Mouse (Mus musculus): ENCODE results near the gene Olfr851.

Olfr851 gene

DNA sequence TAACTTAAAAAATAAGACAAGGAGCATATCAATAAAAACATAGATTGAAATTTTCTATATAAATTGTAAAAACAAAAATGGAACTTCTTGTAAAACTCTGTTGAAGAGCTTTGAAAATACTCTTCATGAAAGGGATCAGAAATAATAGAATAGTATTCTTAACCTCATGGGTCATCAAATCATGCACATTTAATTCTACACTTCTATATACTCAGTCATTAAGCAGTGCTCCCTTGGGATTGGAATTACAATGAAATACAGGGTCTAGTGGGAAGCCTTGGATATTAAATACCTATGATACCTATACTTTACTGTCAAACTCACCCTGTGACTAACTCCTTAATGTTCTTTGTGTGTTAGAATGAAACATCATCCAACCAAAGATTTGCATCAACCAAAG lies at the start of gene Olfr851:
Gene Olfr851, plus strand, starts transcription at position 301 of the 400 bp plus-strand sequence.
- no peak for DNase-seq (ENCODE audit: low spot score)

DNA sequence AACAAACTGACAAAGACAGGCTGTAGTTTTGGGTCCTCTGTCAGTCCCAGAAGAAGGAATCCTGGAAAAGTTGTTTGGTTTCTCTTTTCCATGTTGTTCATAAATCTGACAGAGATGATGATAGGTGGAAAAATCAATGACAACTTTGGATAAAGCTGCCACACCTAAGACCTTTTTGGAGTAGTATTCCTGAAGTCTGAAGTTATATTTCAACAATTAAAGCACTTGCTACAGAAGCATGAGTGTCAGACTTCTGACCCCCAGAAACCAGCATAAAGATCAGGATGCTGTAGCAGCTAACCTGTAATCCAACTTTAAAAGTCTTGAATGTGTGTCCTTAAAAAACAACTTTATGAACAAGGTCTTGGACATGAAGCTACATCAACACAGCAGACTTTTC lies 14.9 kb upstream of the Olfr851 start, which contains the start of gene Olfr850:
Gene Olfr850, minus strand, starts transcription at position 101 of the 400 bp plus-strand sequence.
- no peak for DNase-seq (ENCODE audit: low spot score)

DNA sequence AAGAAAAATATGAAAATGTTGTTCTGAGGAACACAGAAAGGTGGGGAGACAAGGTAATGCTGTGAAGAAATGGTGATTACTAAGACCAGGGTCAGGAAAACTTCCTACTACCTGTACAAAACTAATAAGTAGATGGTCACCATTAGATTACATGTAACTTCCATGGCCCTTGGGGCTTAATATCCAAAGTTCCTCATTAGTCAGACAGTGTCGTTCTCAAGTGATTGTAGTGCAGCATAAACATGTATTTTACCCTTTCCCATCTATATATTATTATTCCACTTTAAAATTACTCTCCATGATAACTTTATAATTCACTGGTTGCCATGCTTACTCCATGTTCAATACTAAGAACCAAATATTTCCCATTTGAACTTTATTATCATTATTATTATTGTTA lies 47.9 kb downstream of the Olfr851 start, which contains the start of gene Olfr853:
Gene Olfr853, minus strand, starts transcription at position 101 of the 400 bp plus-strand sequence.
- DNase-seq (ENCODE audit: low spot score): no peak

All from ovary, postnatal 10 days (tissue).